Mouse (Mus musculus): ENCODE measurements around the gene Tssk6. TPM values are rescaled to one million over a fixed set of nuclear protein-coding genes. Genes with fewer than 3 reads are reported as not detected.

Gene Tssk6
- polyA plus RNA-seq, 1 experiment = 0.92 TPM

- TF ChIP-seq CEBPB (IDR thresholded peaks at IDR 0.05; ENCODE audit: insufficient read depth, poor library complexity, severe bottlenecking) (no peak), TCF3 (IDR thresholded peaks at IDR 0.05; ENCODE audit: insufficient read length, low read depth) (no peak), MYOG (IDR thresholded peaks at IDR 0.05; ENCODE audit: control insufficient read depth in 1 of 3, insufficient read depth in 1 of 3, insufficient read length in 2 of 3, low read depth in 2 of 3) (no peak), E2F4 (IDR thresholded peaks at IDR 0.05; ENCODE audit: insufficient read depth) (no peak), POLR2AphosphoS2 (IDR thresholded peaks at IDR 0.05; ENCODE audit: insufficient read length, low read depth) (no peak), MAX (IDR thresholded peaks at IDR 0.05; ENCODE audit: low read depth) (no peak), SRF (IDR thresholded peaks at IDR 0.05; ENCODE audit: control insufficient read depth, insufficient read length, low read depth) (no peak), MYOD1 (IDR thresholded peaks at IDR 0.05; ENCODE audit: control insufficient read depth in 1 of 3, insufficient read length in 2 of 3, low read depth in 2 of 3) (no peak), POLR2A (IDR thresholded peaks at IDR 0.05; ENCODE audit: insufficient read length, low read depth) (no peak), TCF12 (IDR thresholded peaks at IDR 0.05; ENCODE audit: insufficient read depth, poor library complexity, severe bottlenecking) (no peak)
- Histone ChIP-seq H3ac (ENCODE audit: control insufficient read depth, insufficient read length) (no peak overlapping the region), H3K4me3 (no peak overlapping the region), H3K79me2 (ENCODE audit: control insufficient read depth, insufficient read depth) (no peaks in the 10 kb centered on the region), H3K27me3 (ENCODE audit: control insufficient read depth, insufficient read depth, insufficient read length) (no peaks in the 10 kb centered on the region), H3K4me2 (ENCODE audit: low read depth) (no peak overlapping the region), H3K36me3 (ENCODE audit: control insufficient read depth, insufficient read depth) (peaks cover 11% of the 10 kb centered on the region)
Observed at GRCm38 (mm10) chr8:69907106-69907505, 5.1 kb downstream of the Tssk6 start.

DNA sequence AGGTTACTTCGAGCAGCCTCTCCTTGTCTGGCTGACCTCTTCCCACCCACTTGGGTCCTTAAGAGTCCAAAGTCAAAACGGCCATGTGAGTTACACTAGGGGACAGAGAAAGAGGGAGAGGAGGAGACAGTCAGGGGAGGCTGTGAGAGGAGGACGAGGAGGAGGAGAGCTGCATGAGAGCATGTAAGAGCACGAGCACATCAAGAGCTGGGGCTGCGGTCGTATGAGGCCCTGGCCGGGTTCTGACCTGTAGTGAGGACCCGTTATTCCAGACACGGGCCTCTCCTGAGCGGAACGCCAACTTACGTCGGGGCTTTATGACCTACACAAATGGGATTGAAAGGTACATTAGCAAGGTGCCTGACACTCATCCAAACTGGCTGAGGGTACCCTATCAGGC lies 9.9 kb downstream of the Tssk6 start:
- Histone ChIP-seq H3K4me2 (ENCODE audit: low read depth) (no peak overlapping the region), H3ac (ENCODE audit: control insufficient read depth, insufficient read length) (no peak overlapping the region), H3K4me3 (no peak overlapping the region), H3K36me3 (ENCODE audit: control insufficient read depth, insufficient read depth) (peaks cover 29% of the 10 kb centered on the region), H3K27me3 (ENCODE audit: control insufficient read depth, insufficient read depth, insufficient read length) (no peaks in the 10 kb centered on the region), H3K79me2 (ENCODE audit: control insufficient read depth, insufficient read depth) (no peaks in the 10 kb centered on the region)
- no peak for TF ChIP-seq MAX (IDR thresholded peaks at IDR 0.05; ENCODE audit: low read depth)
- TF ChIP-seq POLR2AphosphoS2 (IDR thresholded peaks at IDR 0.05; ENCODE audit: insufficient read length, low read depth) = no peak
- no peak for TF ChIP-seq REST (IDR thresholded peaks at IDR 0.05; ENCODE audit: insufficient read depth, insufficient read length)
- no peak for TF ChIP-seq CEBPB (IDR thresholded peaks at IDR 0.05; ENCODE audit: insufficient read depth, poor library complexity, severe bottlenecking)
- no peak for TF ChIP-seq TCF3 (IDR thresholded peaks at IDR 0.05; ENCODE audit: insufficient read length, low read depth)
- no peak for TF ChIP-seq MYOG (IDR thresholded peaks at IDR 0.05; ENCODE audit: control insufficient read depth in 1 of 3, insufficient read depth in 1 of 3, insufficient read length in 2 of 3, low read depth in 2 of 3)
- no peak for TF ChIP-seq POLR2A (IDR thresholded peaks at IDR 0.05; ENCODE audit: insufficient read length, low read depth)
- no peak for TF ChIP-seq E2F4 (IDR thresholded peaks at IDR 0.05; ENCODE audit: insufficient read depth)
- TF ChIP-seq MYOD1 (IDR thresholded peaks at IDR 0.05; ENCODE audit: control insufficient read depth in 1 of 3, insufficient read length in 2 of 3, low read depth in 2 of 3) = no peak
- TF ChIP-seq SRF (IDR thresholded peaks at IDR 0.05; ENCODE audit: control insufficient read depth, insufficient read length, low read depth) = no peak
- TF ChIP-seq USF1 (IDR thresholded peaks at IDR 0.05; ENCODE audit: low read depth) = no peak

DNA sequence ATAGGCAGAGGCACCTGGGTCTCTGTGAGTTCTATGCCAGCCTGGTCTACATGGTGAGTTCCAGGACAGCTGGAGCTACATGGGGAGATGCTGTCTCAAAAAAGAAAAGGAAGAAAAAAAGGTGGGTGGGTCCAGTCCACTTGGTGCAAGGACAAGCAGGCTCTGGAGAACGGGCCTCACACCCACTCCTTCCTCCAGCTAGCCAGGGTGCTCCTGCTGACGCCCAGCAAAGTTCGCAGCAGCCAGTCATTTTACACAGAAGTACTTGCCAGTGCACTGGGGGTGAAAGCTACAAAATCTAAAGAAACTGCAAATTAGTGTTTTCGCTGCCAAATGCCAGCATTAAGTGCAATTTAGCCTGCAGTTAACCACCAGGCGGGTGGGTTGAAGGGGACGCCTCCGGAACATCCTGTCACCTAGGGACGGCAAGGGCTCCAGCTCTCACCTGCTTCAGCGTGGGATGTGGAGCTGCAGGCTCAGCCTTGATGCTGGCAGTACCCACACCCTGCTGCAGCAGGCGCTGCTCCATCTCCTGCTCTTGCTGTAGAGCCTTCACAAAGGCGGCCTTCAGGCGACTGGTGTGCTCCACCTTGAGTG lies 10.6 kb downstream of the Tssk6 start:
- H3K4me3 ChIP-seq = no peak overlapping the region
- H3K79me2 ChIP-seq (ENCODE audit: control insufficient read depth, insufficient read depth) = no peaks in the 10 kb centered on the region
- TF ChIP-seq MAX (IDR thresholded peaks at IDR 0.05; ENCODE audit: low read depth) (no peak), TCF3 (IDR thresholded peaks at IDR 0.05; ENCODE audit: insufficient read length, low read depth) (no peak), POLR2A (IDR thresholded peaks at IDR 0.05; ENCODE audit: insufficient read length, low read depth) (no peak), POLR2AphosphoS2 (IDR thresholded peaks at IDR 0.05; ENCODE audit: insufficient read length, low read depth) (no peak), MYOD1 (IDR thresholded peaks at IDR 0.05; ENCODE audit: control insufficient read depth in 1 of 3, insufficient read length in 2 of 3, low read depth in 2 of 3) (no peak), SRF (IDR thresholded peaks at IDR 0.05; ENCODE audit: control insufficient read depth, insufficient read length, low read depth) (no peak), CEBPB (IDR thresholded peaks at IDR 0.05; ENCODE audit: insufficient read depth, poor library complexity, severe bottlenecking) (no peak), USF1 (IDR thresholded peaks at IDR 0.05; ENCODE audit: low read depth) (no peak), TCF12 (IDR thresholded peaks at IDR 0.05; ENCODE audit: insufficient read depth, poor library complexity, severe bottlenecking) (no peak), E2F4 (IDR thresholded peaks at IDR 0.05; ENCODE audit: insufficient read depth) (no peak), REST (IDR thresholded peaks at IDR 0.05; ENCODE audit: insufficient read depth, insufficient read length) (no peak), MYOG (IDR thresholded peaks at IDR 0.05; ENCODE audit: control insufficient read depth in 1 of 3, insufficient read depth in 1 of 3, insufficient read length in 2 of 3, low read depth in 2 of 3) (no peak)
- H3K4me2 ChIP-seq (ENCODE audit: low read depth) = no peak overlapping the region
- H3K36me3 ChIP-seq (ENCODE audit: control insufficient read depth, insufficient read depth) = peaks cover 36% of the 10 kb centered on the region
- H3K27me3 ChIP-seq (ENCODE audit: control insufficient read depth, insufficient read depth, insufficient read length) = no peaks in the 10 kb centered on the region
- H3ac ChIP-seq (ENCODE audit: control insufficient read depth, insufficient read length) = no peak overlapping the region

DNA sequence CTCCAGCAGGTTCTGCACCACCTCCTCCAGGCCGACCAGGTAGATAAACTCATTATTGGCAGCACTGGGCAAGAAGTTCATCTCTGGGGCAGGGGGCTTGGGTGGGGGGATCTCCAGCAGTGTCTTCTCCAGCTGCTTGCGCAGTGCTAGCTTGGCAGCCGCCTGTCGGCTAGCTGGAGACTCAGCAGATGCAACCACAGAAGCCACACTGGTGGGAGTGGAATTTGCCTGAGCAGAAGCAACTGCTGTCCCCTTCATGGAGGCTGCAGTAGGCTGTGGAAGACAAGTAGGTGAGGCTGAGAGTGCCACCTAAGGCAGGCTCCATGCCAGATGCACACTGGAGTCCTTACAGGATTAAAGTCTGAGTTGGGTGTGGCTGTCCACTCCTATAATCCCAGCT lies 12.5 kb downstream of the Tssk6 start:
- H3K4me3 ChIP-seq = no peak overlapping the region
- TF ChIP-seq USF1 (IDR thresholded peaks at IDR 0.05; ENCODE audit: low read depth) (no peak), REST (IDR thresholded peaks at IDR 0.05; ENCODE audit: insufficient read depth, insufficient read length) (no peak), MAX (IDR thresholded peaks at IDR 0.05; ENCODE audit: low read depth) (no peak), MYOD1 (IDR thresholded peaks at IDR 0.05; ENCODE audit: control insufficient read depth in 1 of 3, insufficient read length in 2 of 3, low read depth in 2 of 3) (peak in 1 of 3 experiments; percentile 61), MYOG (IDR thresholded peaks at IDR 0.05; ENCODE audit: control insufficient read depth in 1 of 3, insufficient read depth in 1 of 3, insufficient read length in 2 of 3, low read depth in 2 of 3) (peak in 2 of 3 experiments; percentile 35 to 86), TCF12 (IDR thresholded peaks at IDR 0.05; ENCODE audit: insufficient read depth, poor library complexity, severe bottlenecking) (no peak)
- no peak overlapping the region for H3K4me2 ChIP-seq (ENCODE audit: low read depth)
- H3ac ChIP-seq (ENCODE audit: control insufficient read depth, insufficient read length) = no peak overlapping the region
- no peaks in the 10 kb centered on the region for H3K27me3 ChIP-seq (ENCODE audit: control insufficient read depth, insufficient read depth, insufficient read length)
- H3K36me3 ChIP-seq (ENCODE audit: control insufficient read depth, insufficient read depth) = peaks cover 33% of the 10 kb centered on the region
- H3K79me2 ChIP-seq (ENCODE audit: control insufficient read depth, insufficient read depth) = peaks cover 11% of the 10 kb centered on the region
